Mouse (Mus musculus) spleen, postnatal 36 days (tissue): ENCODE results near the gene Lnx1.

ENCODE experiments used
- DNase-seq, 2 experiments: peaks; one replicate each; pipeline ENCODE4 v3.0.0; 2022; ENCODE audit warnings: low spot score in 2 of 2, mixed read lengths in 1 of 2

Lnx1 gene

DNA sequence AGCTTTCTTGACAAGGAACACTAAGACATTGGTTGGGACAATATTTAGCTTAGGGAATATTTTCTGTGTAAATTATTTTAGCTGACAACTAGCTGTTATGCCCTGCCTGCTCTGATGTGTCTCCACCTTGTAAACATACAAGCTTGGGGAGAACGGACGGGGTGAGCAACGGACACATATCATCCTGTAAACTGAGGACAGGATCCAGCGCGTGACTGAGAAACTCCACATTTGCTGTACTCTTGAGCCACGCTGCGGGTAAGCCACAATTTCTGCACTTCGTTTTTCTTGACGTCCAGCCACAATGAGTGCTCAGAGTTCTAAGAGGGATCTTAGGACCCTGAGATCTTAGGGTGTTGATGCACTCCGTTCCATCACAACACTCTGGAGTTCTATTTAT, 48.9 kb downstream of the Lnx1 start:
- no peak for DNase-seq

GRCm38 (mm10) chr5:74649122-74649521, 53.6 kb downstream of the Lnx1 start:
- no peak for DNase-seq

DNA sequence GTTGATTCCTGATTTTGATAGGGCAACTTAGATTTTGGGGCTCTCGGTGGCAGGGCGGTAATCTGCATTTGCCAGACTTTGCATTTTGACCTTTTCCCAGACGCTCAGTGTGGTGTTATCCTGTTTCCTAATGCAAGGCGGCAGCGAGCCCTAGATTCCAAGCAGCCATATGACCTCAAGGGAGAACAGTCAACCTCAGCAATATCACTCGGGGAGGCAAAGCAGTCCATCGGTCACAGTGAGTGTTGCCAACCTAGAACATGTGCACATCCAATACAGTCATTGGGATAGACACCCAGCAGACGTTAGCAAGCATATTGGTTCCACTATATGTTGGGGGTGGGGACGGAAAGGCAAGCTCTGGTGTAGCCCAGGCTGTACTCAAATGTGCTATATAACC, 54.5 kb downstream of the Lnx1 start:
- DNase-seq, result no peak

GRCm38 (mm10) chr5:74647584-74647984, 55.1 kb downstream of the Lnx1 start:
- DNase-seq, result no peak

- DNase-seq, result no peak
These were observed 60.4 kb downstream of the Lnx1 start for GRCm38 (mm10) chr5:74642291-74642690.

DNA sequence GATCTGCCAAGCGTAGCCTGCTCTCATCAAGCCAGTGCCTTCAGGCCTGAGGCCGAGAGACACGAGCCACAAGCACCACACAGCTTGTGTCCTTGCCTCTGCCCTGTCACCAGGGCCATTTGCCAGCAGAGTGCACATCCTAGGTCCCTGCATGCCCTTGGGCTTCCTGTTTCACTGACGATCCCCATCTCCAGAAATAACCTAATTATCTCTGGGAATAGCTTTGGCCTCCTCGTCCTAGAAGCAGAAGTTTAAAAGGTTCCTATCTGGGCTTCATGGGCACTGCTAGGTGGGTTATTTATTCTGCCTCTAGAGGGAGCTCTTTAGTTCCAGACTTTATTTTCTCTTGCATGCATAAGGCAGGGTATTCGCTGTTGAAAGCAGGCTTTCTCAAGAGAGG, 61.7 kb downstream of the Lnx1 start:
- DNase-seq, result peak in 1 of 2 experiments; percentile 4

DNA sequence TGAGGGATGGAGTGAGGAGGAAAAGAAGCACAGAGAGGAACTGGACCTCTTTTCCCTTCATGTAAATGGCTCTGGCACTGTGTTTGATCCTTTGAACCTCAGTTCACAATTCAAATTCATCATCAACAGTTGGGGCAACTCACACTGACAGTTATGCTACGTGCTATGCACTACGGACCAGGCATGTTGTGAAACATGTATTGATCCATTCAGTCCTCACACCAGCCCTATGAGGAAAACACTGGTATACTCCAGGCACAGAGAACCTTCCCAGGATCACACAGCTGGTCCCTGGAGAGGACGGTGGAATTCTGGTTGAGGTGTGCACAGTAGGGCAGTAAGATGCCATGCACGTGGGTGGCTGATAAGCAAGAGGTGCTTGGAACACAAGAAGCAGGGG, 62.2 kb downstream of the Lnx1 start:
- DNase-seq, result no peak

GRCm38 (mm10) chr5:74639516-74639915, 63.2 kb downstream of the Lnx1 start:
- no peak for DNase-seq

DNA sequence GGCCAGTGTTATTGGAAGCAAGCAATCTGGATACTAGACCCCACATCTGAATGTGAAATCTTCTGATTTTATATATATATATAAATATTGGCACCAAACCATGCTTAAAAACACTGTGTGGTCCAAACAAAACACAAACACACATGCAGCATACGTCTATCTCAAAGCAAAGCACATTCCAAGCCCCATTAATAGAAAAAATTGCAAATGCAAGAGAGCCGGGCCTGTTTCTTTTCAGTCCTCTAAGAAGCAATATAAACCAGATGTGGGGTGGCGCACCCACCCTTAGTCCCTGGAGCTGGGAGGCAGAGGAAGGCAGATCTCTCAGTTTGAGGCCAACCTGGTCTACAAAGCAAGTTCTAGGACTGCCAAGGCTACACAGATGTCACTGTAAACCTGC, 68.3 kb downstream of the Lnx1 start:
- DNase-seq, result no peak

GRCm38 (mm10) chr5:74633453-74633852, 69.3 kb downstream of the Lnx1 start:
- no peak for DNase-seq

GRCm38 (mm10) chr5:74632369-74633114, 70.2 kb downstream of the Lnx1 start:
- DNase-seq, result no peak

GRCm38 (mm10) chr5:74628001-74628400, 74.7 kb downstream of the Lnx1 start:
- no peak for DNase-seq

- no peak for DNase-seq
These were observed 78.3 kb downstream of the Lnx1 start for GRCm38 (mm10) chr5:74624385-74624784.

- no peak for DNase-seq
These were observed 79.3 kb downstream of the Lnx1 start for GRCm38 (mm10) chr5:74623316-74624000.

GRCm38 (mm10) chr5:74621691-74622470, 80.8 kb downstream of the Lnx1 start:
- no peak for DNase-seq

DNA sequence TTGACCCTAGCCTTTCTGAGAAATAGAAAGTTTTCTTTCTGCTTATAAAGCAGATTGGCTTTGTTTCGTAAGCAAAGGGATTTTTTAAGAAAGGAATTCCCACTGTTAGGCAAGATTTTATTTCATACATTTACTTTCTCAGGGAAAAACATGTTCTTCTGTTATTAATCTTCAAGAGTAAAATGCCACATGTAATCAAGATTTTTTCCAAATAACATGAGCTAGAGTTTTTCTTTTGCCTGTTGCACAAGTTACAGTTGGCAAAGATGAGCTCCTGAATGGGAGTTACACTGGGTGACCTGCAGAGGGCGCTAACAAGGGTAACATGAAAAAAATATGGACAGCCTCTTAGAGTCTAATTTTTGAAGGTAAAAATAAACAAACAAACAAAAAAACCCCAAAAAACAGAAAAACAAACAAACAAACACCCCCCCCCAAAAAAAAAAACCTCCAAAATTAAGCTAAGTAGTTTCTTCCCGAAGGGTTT, 84.1 kb downstream of the Lnx1 start:
- DNase-seq, result no peak

DNA sequence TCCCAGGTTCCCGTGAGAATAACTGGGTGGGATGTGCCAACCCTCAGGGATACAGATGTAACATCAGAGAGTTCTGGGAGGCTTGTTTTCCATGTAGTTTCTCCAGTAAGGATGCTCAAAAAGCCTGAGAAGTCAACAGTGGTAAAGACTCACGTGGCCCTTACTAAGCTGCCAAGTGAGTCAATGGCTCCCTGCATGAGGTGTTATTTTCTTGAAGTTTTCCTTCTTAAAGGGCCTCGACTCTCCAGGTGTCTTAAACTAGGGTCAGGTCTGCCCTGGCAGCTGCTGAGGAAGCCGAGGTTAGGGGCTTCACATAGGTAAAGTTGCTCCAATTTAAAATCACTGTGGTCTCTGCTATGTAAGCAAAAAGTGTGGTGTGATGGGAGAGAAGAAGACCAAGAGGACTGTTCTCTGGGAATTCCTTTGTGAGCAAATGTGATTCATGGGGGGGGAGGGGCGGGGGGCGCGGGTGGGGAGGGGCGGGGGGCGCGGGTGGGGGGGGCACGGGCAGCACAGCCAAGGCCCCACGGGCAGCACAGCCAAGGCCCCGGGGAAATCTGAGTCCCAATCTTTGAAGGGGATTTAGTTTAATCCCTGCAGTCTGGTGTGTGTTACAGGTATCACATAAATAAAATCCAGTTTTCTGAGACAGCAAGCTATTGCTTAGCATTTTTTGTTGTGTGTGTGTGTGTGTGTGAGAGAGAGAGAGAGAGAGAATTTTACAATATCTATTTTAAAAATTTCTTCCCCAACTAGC, 84.7 kb downstream of the Lnx1 start:
- DNase-seq, result no peak

DNA sequence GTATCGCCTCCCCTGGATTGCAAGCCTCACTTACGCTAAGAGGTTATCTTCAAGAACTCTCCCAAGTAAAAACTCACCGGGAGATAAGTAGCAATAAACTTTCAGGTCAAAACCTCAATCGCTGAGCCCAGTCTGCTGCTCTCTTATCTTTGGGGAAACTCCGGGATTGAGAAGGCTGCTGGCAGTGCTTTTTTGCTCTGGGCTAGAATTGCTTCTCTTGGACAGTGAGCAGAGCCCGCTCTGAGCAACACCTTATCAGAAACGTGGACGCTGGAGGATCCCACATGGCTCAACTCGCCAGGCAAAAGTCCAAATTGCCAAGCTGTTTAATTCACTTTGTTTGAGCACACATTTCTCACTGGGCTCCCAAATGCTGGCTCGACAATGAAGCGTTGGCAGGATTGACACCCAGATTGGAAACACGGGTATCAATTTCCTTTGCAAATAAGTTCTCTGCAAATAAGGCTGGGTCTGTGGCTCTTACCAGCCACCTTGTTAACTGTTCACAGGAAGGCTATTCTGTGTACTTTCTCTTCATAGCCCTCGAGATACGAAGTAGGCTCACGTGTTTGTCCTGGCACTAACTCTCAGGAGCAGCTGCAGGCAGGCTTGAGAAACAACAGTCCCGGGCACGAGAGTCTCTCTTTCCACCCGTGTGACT, 89.1 kb downstream of the Lnx1 start:
- DNase-seq, result no peak

DNA sequence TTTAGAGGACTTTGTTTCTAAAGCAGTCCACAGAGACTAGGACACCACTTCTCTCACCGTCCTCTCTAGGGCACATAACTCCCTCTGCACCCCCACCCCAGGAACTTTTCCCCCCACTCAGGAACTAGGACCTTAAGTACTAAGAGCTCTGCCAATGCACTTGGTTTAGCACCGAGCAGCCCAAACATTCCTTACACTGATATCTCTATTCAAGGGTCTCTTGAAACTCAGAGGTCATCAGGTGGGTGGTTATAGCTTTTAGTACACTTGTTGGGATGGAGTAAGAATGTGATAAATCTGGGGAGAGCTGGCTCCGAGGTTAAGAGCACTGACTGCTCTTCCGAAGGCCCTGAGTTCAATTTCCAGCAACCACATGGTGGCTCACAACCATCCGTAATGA, 90.0 kb downstream of the Lnx1 start:
- no peak for DNase-seq

DNA sequence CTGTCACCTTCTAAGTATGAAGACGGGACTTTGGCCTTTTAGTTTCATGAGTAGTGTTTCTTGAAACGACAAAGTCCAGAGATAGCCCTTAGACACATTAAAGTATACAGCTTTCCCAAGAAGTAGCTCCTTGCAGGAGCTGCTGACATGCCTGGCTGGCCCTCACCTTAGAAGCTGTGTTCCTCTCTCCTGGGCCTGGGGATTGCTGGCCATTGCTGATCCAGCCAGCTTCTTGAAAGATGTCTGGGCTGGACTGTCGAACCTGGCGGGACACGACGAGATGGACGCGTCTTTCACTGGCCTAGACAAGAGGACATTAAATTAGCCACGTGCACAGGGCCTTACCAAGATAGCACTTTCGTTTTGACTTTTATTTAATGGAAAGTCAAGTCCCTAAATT, 92.2 kb downstream of the Lnx1 start:
- DNase-seq, result no peak

DNA sequence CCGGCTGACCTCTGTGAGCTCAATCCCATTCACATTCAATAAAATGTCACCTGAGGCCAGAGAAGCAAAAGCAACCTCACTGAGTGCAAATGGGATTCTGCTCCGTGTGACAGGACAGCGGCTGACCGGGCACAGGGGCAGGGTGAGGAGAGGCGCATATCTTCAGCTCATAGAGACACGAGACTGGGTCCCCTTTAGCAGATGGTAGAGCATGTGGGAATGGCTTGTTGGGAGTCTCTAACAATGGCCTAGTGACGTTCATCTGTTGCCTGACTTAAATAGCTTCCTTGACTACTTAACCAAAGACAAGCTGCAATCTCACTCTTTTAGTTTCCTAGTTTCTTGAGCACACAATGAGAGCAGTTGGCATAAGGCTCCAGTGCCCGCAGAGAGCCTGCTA, 96.5 kb downstream of the Lnx1 start:
- DNase-seq, result no peak
